Comparison of ENCODE assay signal across 27 mouse cellular contexts in the genomic region with DNA sequence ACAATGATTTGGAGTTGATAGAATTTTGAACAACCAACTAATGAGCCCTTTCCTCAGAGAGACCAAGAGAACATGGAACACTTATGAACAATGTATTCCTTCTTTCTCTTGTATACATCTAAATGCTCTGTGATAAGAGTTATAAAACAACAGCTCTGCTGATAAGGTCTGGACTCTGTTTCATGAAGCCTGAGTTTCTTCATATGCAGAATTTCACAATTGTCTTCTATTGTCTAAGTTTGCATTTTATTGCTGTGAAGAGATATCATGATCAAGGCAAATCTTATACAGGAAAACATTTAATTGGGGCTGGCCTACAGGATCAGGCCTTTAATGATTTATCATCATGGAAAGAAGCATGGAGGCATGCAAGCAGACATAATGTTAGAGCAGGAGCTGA. TPM values are rescaled to one million over a fixed set of nuclear protein-coding genes. Genes with fewer than 3 reads are reported as not detected.
"Had no signal": no experiment of that assay in that cellular context is flagged by ENCODE, and none has a peak within 500 bp of the region (broad histone marks: within the 10 kb centered on the region; RNA-seq: fewer than 3 reads in every experiment).

No protein-coding gene starts in this region.

- H3K4me1 ChIP-seq: midbrain, embryonic 10.5 days; midbrain, embryonic 12.5 days; neural tube, embryonic 13.5 days; neural tube, embryonic 15.5 days; stomach, embryonic 15.5 days had no signal

- H3K27me3 ChIP-seq: midbrain, embryonic 12.5 days; neural tube, embryonic 13.5 days; neural tube, embryonic 15.5 days; stomach, embryonic 15.5 days had no signal

- H3K27ac ChIP-seq: midbrain, embryonic 10.5 days; midbrain, embryonic 12.5 days; neural tube, embryonic 13.5 days; neural tube, embryonic 15.5 days; stomach, embryonic 15.5 days; stomach, postnatal 0 days had no signal

- H3K9ac ChIP-seq: lung, embryonic 14.5 days; midbrain, embryonic 12.5 days; neural tube, embryonic 13.5 days; neural tube, embryonic 15.5 days; stomach, embryonic 15.5 days had no signal

- H3K36me3 ChIP-seq: midbrain, embryonic 10.5 days; midbrain, embryonic 12.5 days; neural tube, embryonic 13.5 days; neural tube, embryonic 15.5 days; stomach, embryonic 15.5 days had no signal

- ATAC-seq: midbrain, embryonic 16.5 days had no signal

- H3K9me3 ChIP-seq: midbrain, embryonic 10.5 days; midbrain, embryonic 12.5 days; neural tube, embryonic 13.5 days; neural tube, embryonic 15.5 days; stomach, embryonic 15.5 days had no signal

- DNase-seq: lung, adult 18-20 months; lung, embryonic 14.5 days; lung, postnatal 10 days; lung, postnatal 4 days; midbrain, embryonic 14.5 days; retina, postnatal 1 day; right cerebral cortex, adult 18-20 months; right cerebral cortex, postnatal 25 days; right cerebral cortex, postnatal 4 days; thymus, adult 2 months; thymus, postnatal 25 days; thymus, postnatal 4 days had no signal

- H3K4me2 ChIP-seq: lung, embryonic 14.5 days; midbrain, embryonic 12.5 days; neural tube, embryonic 13.5 days; neural tube, embryonic 15.5 days; stomach, embryonic 15.5 days had no signal

- H3K4me3 ChIP-seq: midbrain, embryonic 10.5 days; midbrain, embryonic 12.5 days; myocyte; neural tube, embryonic 13.5 days; neural tube, embryonic 15.5 days; stomach, embryonic 15.5 days had no signal

RNA-seq across cellular contexts. Expression of a gene that starts 24.4 kb away (rescaled TPM):
- total RNA-seq: megakaryocyte, adult 5-6 weeks; megakaryocyte-erythroid progenitor cell, adult 5-6 weeks had no signal
- polyA plus RNA-seq: lung, embryonic 14.5 days; lung, embryonic 16.5 days; midbrain, embryonic 10.5 days; midbrain, embryonic 12.5 days; midbrain, embryonic 14.5 days; midbrain, embryonic 16.5 days; myocyte; neural tube, embryonic 11.5 days; neural tube, embryonic 13.5 days; neural tube, embryonic 15.5 days; spleen, adult 2 months; stomach, embryonic 15.5 days; stomach, postnatal 0 days; testis, adult 2 months; thymus, adult 2 months had no signal

RNA-seq across cellular contexts. Expression of a gene that starts 28.9 kb away (rescaled TPM):
- total RNA-seq: megakaryocyte, adult 5-6 weeks; megakaryocyte-erythroid progenitor cell, adult 5-6 weeks had no signal
- polyA plus RNA-seq: lung, embryonic 14.5 days; lung, embryonic 16.5 days; midbrain, embryonic 10.5 days; midbrain, embryonic 12.5 days; midbrain, embryonic 14.5 days; midbrain, embryonic 16.5 days; myocyte; neural tube, embryonic 11.5 days; neural tube, embryonic 13.5 days; neural tube, embryonic 15.5 days; spleen, adult 2 months; stomach, embryonic 15.5 days; stomach, postnatal 0 days; testis, adult 2 months; thymus, adult 2 months; urinary bladder, adult 2 months had no signal

RNA-seq across cellular contexts. Expression of a gene that starts 33.0 kb away (rescaled TPM):
- total RNA-seq: megakaryocyte, adult 5-6 weeks; megakaryocyte-erythroid progenitor cell, adult 5-6 weeks had no signal
- polyA plus RNA-seq: lung, embryonic 14.5 days; lung, embryonic 16.5 days; midbrain, embryonic 10.5 days; midbrain, embryonic 12.5 days; midbrain, embryonic 14.5 days; midbrain, embryonic 16.5 days; myocyte; neural tube, embryonic 11.5 days; neural tube, embryonic 13.5 days; neural tube, embryonic 15.5 days; spleen, adult 2 months; stomach, embryonic 15.5 days; stomach, postnatal 0 days; testis, adult 2 months; thymus, adult 2 months; urinary bladder, adult 2 months had no signal

RNA-seq across cellular contexts. Expression of a gene that starts 33.7 kb away (rescaled TPM):
- total RNA-seq: megakaryocyte, adult 5-6 weeks; megakaryocyte-erythroid progenitor cell, adult 5-6 weeks had no signal
- polyA plus RNA-seq: lung, embryonic 14.5 days; lung, embryonic 16.5 days; midbrain, embryonic 10.5 days; midbrain, embryonic 12.5 days; midbrain, embryonic 14.5 days; midbrain, embryonic 16.5 days; myocyte; neural tube, embryonic 11.5 days; neural tube, embryonic 13.5 days; neural tube, embryonic 15.5 days; spleen, adult 2 months; stomach, embryonic 15.5 days; stomach, postnatal 0 days; testis, adult 2 months; thymus, adult 2 months; urinary bladder, adult 2 months had no signal
